Mouse (Mus musculus) spleen, postnatal 4 days (tissue): ENCODE data around the gene Pip5kl1.

Experiments
- DNase-seq, 2 experiments: peaks; one replicate each; pipeline ENCODE4 v3.0.0; 2022; ENCODE audit warnings: low spot score in 2 of 2

Pip5kl1 gene

DNA sequence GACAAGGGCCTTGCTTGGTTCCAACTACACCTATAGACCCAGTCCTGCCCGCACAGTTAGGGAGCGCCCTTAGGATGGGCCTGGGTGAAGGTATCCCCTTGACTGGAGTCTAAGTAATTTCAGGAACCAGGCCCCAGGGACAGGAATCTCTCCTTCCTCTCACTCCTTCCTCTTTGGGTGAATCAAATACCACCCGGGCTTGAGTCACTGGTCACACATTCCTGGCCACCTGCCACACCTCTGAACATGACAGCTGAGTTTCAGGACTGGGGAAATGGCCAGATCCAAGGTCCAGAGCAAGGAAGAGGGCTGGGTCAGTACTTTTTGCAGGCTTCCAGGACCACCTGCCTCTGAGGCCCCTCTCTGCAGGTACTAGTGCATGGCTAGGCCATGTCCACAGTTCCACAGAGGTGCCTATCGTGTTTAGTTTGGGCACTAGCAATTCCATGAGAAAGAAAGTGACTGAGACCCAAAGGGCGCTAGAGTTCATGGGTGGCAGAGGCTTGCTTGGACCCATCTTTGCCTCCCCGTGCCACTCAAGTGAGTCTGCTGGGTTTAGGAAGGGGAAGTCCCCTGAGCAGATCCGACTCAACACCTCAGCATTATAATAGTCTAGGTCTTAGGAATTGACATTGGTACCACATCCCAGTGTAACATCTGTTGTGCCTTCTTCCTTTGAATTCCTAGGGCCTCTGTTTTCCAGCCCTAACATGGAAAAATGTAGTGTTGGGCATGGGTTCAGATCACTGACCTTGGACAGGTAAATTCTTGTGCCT is 26.4 kb upstream of the Pip5kl1 start:
- DNase-seq = no peak

DNA sequence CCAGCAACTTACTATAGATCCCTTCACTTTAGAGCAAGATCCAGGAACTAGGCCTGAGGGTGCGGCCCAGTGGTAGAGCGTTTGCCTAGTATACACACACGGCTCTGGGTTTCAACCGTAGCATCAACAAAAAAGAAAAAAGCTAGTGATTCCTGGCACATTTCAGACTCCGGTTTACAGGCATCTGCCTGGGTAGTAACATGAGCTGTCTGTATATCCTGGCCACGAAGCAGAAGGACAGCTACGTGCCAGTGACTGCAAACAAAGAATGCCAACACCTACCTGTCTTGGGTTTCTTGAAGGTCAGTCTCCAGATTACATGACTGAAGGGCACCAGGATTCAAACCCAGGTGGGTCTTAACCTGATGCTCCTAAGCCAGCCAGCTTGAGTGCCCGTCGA is 25.4 kb upstream of the Pip5kl1 start:
- no peak for DNase-seq

DNA sequence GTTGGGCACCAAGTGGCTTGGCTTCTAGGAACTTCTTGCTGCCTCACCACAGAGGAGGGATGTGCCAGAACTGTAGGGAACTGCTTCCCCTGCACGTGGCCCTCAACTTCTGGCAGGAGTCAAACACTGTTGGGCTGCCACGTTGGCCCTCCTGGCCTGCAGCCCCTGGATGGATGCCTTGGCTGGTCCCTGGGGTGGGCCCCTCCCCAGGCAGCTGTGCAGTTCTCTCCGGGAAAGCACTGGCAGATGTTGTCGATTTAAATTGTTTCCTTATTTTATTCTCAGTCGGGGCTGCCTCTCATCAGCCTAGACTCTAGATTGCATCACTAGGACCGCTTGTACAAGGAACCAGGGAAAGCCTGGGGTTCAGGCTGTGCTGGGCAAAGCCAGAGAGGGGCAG is 24.8 kb upstream of the Pip5kl1 start:
- DNase-seq = no peak

DNA sequence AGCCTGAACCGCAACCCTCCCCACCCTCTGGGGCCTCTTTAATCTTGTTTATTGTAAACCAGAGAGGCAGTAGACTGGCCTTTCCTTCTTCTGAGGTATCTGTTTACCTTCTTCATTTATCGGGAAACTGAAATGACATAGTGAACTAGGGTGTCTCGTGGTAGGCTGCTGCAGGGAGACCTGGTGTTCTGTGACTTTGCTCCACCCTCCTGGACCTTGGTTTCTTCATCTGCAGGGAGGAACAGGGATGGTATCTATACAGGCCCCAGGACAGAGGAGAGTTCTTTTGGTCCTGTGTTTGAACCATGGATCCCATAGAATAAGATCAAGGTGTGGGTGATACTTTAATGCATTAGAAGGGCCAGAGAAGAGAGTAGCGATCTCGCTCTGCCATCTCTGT is 23.4 kb upstream of the Pip5kl1 start:
- DNase-seq = no peak

DNA sequence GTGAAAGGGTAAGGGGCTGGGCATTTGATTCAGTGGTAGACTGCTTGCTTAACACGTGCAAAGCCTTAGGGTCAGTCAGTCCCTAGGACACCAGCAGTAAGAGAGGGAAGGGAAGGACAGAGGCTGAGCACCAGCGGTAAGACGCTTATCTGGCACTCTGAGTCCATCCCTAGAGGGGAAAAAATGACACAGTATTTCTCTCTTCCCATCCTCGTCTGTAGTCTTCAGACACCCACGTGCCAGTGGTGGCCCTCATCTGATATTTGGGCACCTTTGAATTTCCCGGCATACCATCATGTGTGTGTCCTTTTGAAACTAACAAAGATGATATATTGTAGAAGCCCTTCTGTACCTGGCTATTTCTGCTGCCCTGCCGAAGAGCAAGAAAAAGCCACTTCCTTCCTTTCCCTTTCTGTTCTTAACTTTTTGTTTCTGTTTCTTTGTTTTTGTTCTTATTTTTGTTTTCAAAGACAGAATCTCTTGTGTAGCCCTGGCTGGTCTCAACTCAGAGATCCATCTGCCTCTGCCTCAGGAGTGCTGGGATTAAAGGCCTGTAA is 20.9 kb upstream of the Pip5kl1 start:
- no peak for DNase-seq

DNA sequence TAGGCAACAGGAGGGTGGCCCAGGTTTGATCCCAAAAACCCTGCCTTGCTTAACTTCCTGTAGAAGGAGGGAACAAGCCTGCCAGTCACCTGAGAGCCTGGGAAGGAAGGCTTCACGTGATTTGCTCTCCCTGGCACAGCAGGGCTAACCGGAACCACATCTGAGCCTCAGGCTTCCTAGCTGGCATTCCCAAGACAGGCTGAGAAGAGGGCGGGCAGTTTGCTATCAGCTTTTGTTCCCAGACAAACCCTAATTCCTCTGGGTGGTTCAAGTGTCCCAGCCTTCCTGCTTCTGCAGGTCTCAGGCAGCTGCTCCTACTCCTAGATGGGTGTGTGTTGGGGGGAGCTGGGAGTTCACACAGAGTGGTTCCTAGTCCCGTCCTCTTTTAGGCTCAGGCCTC is 19.1 kb upstream of the Pip5kl1 start:
- DNase-seq = no peak

DNA sequence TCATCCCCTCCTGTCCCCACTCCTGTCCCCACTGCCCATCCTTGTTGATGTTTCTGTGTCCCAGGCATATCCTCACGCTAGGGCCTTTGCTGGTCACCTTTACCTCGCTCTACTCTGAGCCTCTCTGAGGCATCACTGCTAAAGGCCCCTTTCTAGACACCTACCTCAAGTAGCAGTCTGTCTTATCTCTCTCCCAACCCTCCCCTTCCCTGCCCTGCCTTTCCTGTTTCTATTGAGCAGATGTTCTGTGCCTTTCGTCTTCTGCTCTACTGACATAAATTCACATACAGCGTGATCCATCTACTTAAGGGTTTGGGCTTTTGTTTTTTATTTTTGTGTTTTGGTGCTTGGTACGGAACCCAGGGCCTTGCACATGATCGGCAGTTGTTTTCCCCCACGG is 18.6 kb upstream of the Pip5kl1 start:
- no peak for DNase-seq

DNA sequence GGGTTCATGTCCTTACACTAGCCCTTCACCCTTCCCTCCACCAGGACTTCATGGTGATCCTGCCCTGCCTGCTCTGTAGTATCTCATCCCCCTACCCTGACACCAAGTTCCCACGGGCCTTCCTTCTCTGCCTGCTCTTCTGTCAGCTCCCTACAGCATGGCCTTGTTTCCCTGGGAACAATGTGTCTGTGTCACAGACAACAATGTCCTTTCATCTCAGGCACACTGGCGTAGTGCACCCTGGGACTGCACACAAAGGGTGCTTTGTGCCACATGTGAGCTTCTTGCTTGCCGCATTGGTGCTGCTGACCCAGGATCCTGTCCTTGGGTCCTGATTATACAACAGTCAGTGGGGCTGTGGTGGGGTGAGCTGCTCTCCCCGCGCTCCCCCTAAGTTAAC is 15.0 kb upstream of the Pip5kl1 start:
- DNase-seq = no peak

DNA sequence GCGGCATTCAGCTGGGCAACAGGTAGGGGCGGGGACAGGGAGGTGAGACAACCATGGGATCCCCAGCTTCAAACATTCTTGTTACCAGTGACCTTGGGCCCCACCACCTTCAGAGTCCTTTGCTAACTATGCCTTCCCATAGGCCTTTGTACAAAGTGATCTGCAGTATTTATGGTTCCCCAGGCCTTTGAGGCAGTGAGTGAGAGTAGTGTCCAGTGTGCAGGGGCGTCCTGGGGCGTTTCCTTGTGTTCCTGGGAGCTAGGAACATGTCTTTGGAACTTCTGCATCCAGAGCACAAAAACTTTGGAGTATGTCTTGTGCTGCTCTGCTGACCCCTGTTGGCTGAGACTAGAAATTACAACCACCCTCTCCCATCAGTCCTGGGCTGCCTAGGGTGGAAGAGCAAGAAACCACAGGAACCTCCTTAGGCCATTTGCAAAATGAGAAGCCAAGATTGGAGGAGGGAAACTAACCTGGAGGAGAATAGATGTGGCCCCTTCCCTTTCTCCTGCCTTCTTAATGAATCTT is 8.0 kb upstream of the Pip5kl1 start:
- peak; percentile 62 to 79 for DNase-seq

DNA sequence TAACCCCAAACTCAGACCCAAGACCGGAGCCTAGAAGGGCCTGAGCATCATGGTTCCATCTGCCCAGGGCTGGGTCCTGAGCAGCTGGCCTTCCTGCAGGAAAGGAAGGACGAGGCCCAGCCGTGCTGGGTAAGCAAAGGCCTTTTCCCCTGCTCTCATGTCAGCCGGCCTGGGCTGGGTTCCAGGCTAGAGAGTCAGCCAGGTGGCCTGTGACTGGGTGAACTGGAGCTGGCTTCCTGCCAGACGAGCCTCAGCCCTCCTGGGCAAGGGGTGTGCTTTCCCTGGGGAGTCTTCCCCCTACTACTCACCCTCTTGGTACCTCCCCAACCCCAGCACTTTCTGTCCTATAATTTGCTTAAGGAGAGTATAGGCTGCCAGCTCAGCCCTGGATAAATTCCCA is 6.4 kb upstream of the Pip5kl1 start:
- DNase-seq = no peak

DNA sequence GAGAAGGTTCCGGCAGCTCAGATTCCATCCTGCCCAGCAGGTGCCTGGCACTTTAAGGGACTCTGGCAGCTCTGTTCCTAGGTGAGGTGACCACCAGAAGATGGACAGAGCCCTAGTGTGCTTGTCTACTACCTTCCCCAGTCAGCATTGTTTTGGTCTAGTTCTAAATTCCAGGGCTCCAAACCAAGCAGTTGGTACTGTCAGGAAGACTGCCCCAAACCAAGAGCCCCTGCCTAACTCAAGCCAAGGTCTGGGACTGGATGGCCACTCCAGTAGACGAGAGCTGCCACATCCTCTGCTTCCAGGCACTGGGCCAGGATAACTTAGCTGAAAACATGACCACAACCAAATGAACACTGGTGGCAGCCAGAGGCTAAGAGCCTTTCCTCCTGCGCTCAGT is 5.7 kb upstream of the Pip5kl1 start:
- DNase-seq = no peak

DNA sequence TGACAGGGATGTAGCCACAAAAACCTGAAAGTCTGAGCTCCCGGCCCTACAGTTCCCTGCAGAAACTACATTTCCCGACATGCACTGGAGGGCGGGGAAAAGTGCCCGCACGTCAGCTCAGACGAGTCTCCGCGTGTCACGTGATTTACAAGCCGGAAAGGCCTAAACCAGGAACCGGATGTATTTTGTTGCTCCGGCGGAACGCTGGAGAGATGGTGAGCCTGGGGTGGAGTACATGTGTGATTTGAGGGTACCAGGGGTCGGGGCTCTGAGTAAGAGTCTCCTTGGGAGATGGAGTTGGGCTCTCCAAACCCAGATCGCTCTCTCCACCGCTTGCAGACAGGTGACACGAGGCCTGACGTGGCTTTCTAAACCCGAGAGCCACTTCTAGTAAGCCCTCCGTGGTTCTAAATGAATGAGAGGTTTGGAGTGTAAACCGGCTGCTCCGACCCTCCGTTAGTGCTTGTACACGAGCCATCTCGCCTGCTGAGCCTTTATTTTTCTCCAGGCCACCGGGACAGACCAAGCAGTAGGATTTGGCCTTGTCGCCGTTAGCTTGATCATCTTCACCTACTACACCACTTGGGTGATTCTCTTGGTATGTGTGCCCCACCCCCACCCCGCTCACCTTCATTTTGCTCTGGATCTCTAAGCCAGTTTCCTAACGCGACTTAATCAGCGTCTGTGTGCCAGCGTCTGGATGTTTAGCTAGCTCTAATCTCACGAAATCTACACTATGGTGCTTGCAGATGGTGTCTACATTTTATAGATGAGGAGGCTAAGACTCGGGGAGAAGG is 3.7 kb upstream of the Pip5kl1 start, which contains the start of gene Dpm2:
Gene Dpm2 (plus strand): TSS at position 161 of the 797 bp plus-strand sequence.
- DNase-seq = peak; percentile 86 to 91

DNA sequence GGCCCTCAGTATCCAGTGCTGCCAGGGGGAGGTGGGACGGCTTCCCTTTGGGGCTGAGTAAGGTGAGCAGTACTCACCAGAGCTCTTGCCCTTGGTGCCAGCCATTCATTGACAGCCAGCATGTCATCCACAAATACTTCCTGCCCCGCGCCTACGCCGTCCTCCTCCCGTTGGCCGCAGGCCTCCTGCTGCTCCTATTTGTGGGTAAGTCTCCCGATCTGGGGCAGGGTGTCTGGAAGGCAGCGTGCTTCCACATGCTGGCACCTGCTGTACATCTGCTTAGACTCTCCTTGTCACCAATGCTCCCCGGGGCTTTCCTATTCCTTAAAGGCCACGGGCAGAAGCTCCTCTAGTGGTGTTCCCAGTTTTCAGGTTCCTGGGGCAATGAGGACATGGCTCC is 2.4 kb upstream of the Pip5kl1 start:
- no peak for DNase-seq

DNA sequence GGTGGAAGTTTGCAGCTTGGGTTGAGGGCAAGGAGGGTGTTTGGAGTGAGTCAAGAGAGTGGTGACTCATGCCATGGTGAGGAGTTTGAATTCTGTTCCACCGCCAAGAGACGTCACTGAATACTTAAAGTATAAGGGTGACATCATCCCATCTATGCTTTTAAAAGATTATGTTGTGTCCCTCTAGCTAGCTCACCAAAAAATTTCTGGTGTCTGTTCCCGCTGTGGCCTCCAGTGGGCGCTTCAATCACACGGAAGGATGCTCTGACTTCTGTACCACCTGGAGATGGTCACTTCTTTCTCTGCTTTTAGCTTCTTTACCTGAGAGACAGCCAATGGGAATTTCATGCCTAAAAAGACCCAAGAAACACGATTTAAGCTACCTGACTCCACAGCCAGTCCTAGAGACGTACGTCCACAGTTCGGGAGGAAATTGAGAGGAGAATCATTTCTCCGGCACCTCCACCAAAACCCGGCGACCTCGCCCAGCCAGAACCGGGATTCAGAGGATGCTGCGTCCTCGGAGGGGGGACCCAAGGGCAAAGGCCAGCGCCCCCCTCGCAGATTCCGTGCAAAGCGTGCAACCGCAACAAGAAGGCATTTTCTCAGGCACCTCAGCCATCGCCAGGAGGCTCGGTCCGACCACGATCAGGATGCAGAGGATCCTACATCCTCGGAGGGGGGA is 446 bp downstream of the Pip5kl1 start:
- DNase-seq = peak; percentile 63 to 82

DNA sequence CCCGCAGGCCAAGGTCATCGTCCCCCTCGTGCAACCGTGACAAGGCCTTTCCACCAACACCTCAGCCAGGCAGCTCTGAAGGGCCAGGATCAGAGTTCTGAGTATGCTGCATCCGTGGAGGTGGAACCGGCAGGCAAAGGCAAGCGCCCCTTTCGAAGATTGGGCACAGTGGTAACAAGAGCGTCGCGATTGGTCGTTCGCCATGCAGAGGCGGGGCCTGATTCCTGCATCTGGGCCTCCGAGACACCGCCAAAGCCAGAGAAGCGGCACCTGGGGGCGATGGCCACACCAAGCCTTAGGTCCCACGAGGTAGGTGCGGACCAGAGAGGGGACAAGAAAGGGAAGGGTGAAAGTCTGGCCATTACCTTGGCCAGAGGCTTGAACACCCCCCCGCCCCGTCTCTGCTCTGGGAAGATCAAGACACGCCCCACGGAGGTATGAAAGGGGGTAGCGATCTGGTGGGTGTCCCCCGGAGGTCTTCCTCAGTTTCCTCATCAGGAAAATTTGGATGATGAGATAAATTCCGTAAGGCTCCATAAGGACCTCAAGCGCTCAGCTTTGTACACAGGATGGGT is 1.1 kb downstream of the Pip5kl1 start, which contains the start of gene 9430097D07Rik:
Gene 9430097D07Rik (minus strand): TSS at position 99 of the 575 bp plus-strand sequence.
- DNase-seq = peak; percentile 54 to 75

DNA sequence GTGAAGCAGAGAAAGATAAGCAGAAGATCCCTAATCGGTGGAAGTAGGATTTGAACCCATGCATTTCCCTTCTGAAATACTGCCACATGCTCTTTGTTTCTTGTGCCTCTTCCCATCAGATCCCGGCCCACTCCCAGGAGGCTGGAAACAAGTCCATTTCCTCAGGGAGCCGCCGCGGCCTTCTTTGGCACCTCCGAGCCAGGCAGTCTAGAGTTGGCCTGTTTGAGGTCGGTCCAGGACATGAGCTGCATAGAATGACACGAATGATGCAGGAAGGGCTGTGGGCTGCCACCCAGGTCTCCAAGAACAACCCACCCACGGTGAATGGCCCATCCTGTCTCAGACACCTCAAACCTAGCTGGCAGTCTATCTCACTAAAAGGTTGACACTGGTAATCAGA is 1.9 kb downstream of the Pip5kl1 start:
- no peak for DNase-seq

DNA sequence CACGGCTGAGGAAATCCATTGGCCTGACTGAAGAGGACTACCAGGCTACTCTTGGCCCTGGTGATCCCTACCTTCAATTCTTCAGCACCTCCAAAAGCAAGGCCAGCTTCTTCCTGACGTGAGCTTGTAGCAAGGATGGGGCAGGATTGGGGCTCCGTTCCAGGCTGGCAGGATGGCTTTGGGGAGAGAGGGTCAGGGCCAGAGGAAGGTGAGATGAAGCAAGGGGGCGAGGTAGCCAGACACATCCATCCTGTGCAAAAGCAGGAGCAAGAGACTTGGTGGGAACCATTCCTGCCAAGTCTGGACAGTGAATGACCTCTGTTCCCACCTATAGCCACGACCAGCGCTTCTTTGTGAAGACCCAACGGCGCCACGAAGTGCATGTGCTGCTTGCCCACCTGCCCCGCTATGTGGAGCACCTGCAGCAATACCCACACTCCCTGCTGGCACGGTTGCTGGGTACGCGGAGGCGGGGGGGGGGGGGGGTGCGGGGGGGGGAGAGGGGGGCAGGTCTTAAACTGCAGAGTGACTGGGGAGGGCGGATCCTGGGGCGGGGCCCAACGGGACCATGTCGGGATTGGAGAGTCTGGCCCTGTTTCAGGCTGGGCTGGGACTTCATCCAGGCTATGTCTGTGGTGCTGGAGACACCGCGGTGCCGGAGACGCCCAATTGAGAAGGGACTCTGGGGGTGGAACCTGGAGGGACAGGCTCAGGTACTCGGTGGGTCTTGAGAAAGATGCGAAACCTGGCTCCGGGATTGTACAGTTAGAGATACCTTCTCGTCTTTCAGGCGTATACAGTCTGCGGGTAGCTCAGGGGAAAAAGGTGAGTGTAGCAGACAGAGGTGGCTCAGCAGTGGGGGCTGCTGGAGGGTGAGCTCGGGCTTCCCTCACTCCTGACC is 3.8 kb downstream of the Pip5kl1 start:
- DNase-seq = no peak

DNA sequence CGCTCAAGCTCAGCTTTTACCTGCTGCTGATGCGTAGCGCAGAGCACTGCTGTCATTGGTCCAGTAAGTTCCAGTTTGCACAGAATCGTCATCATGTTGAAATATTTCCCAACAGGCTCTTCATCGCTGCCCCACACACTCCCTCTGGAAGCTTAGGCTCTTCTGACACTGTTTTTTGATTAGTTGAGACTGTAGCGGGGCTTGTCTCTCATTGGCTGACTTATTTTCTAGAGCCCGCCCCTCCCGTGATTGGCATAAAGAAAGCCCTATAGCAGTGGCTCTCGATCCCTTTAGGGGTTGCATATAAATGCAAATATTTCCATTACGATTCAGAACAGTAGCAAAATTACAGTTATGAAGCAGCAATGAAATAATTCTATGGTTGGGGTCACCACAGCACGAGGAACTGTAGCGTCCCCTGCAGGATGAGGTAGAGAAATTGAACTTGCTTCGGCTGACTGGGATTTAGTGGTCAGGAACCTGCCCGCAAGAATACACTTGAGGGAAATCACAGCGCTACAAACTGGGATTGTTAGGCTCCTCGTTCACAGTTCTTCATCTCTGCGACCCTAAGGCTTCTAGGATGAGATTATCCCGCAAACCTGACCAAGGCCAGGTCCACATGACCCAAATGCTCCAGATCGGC is 7.0 kb downstream of the Pip5kl1 start:
- peak in 1 of 2 experiments; percentile 39 for DNase-seq

DNA sequence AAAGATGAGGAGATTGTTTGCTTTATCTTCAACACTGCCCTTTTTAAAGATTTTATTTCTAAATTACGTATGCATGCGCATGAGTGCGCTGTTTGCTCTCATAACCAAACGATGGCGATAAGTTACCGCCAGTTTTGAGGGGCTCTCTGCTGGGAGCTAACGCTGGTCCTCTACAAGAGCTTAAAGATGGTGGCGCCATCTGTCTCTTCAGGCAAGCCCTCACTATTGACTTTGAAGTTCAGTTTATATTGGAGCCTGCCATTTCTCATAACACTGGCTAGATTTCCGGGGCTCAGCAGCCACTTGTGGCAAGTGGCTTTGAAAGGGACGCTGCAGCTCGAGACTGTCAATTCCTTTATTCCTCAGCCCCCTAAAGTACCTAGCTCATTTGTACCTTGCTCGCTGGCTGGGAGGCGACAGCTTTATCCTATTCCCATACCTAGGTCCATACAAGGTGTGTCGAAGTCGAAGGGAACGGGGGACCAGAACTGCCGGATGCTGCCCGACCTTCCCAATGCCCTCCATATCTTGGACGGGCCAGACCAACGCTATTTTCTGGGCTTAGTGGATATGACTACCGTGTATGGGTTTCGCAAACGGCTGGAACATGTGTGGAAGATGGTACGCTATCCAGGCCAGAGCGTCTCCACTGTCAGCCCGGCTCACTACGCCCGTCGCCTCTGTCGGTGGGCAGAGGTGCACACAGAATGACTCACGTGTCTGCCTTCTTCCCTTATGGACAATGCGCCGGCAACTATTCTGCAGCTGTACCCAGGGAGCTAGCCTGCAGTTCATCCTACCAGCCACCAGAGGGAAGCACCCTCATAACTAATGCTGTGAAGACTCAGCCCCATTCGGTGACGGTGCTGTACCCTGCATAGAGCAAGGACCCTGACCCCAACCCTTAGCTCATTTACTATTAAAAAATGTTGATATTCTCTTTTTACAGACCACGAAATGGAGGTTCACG is 8.5 kb downstream of the Pip5kl1 start:
- DNase-seq = peak; percentile 74 to 87
